Mouse (Mus musculus) midbrain, embryonic 14.5 days (tissue): ENCODE data around the gene Gmpr. TPM values are rescaled to one million over a fixed set of nuclear protein-coding genes. Genes with fewer than 3 reads are reported as not detected.

Source experiments
- ATAC-seq: fragments of 200-750 bp; cut with Nextera tagmentation; 2 replicates; pipeline ENCODE4 v1.8.0; 2017; ENCODE audit warnings: moderate number of reproducible peaks, moderate library complexity; ENCODE audit not compliant: low FRiP score, low TSS enrichment
- DNase-seq: peaks from one replicate; pipeline ENCODE4 v3.0.0-alpha.2; 2015
- H3K27ac ChIP-seq: fragments of 300-500 bp; sonication (generic); replicated peaks from 2 replicates; pipeline ENCODE4 v1.5.1; 2014; ENCODE audit warnings: mild to moderate bottlenecking, low read depth, low read length, moderate library complexity
- H3K27me3 ChIP-seq: fragments of 300-500 bp; sonication (generic); 2 replicates; pipeline ENCODE4 v1.6.1; 2014; ENCODE audit warnings: low read length, control low read depth, mixed read lengths; ENCODE audit not compliant: control insufficient read depth, insufficient read depth
- H3K36me3 ChIP-seq: fragments of 300-500 bp; sonication (generic); 2 replicates; pipeline ENCODE4 v1.6.1; 2014; ENCODE audit warnings: low read length, control low read depth; ENCODE audit not compliant: control insufficient read depth, insufficient read depth
- H3K4me1 ChIP-seq: fragments of 300-500 bp; sonication (generic); 2 replicates; pipeline ENCODE4 v1.6.1; 2014; ENCODE audit warnings: mild to moderate bottlenecking, antibody characterized with exemption, low read length, control low read depth; ENCODE audit not compliant: control insufficient read depth, insufficient read depth
- H3K4me2 ChIP-seq: fragments of 300-500 bp; sonication (generic); 2 replicates; pipeline ENCODE4 v1.6.1; 2014; ENCODE audit warnings: mild to moderate bottlenecking, low read length, moderate library complexity
- H3K4me3 ChIP-seq: fragments of 300-500 bp; sonication (generic); replicated peaks from 2 replicates; pipeline ENCODE4 v1.5.1; 2014; ENCODE audit warnings: low read depth, low read length
- H3K9ac ChIP-seq: fragments of 300-500 bp; sonication (generic); replicated peaks from 2 replicates; pipeline ENCODE4 v1.6.1; 2014; ENCODE audit warnings: mild to moderate bottlenecking, low read length, moderate library complexity
- H3K9me3 ChIP-seq: fragments of 300-500 bp; sonication (generic); 2 replicates; pipeline ENCODE4 v1.6.1; 2016; ENCODE audit warnings: low read length, control low read depth, mixed read lengths; ENCODE audit not compliant: control insufficient read depth
- WGBS: fragments of 180-500 bp; shearing (Covaris S2); extraction: QIAGEN DNeasy Blood & Tissue Kit; methylation state at CpG from one replicate; pipeline ENCODE4 v1.1.7; 2014; 5-methylcytosine and 5-hydroxymethylcytosine counted together
- polyA plus RNA-seq: library from polyadenylated mRNA; unstranded; fragments of >200 nt; fragmentation: Nextera tagmentation; extraction: Ambion mirVana; gene quantifications from 2 replicates; pipeline ENCODE4 v1.2.1, GENCODE M21; 2014

The Gmpr gene
- polyA plus RNA-seq, 1 experiment from 2014 or later = 26.1 TPM

DNA sequence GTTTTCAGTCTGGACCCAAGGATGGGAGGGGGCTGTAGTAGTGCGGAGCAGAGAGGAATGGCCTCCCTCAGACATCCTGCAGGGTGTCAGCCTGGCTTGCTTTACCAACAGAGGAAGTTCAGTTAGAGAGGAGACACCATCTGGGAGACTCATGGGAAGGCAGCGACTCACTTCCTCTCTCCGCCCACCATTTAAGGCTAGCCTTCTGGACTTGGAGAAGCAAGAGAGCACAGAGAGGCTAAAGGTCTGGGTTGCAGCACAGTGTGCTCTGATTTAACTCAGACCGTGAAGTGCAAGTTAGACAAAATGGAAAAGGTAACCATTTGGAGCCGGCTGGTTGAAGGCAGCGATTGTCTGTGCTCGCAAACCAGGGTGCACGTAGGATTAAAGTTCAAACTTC, 5.3 kb downstream of the Gmpr start:
- Histone ChIP-seq H3K9ac (no peak overlapping the region), H3K27ac (no peak overlapping the region), H3K36me3 (no peaks in the 10 kb centered on the region), H3K9me3 (no peaks in the 10 kb centered on the region), H3K4me2 (no peak overlapping the region), H3K27me3 (no peaks in the 10 kb centered on the region; the same call in 1 of the 2 replicates), H3K4me1 (peaks cover 27% of the 10 kb centered on the region), H3K4me3 (no peak overlapping the region)
- WGBS = 90% methylated on average over 8 of the region's 8 CpGs
- DNase-seq (no peak), ATAC-seq (no peak)

DNA sequence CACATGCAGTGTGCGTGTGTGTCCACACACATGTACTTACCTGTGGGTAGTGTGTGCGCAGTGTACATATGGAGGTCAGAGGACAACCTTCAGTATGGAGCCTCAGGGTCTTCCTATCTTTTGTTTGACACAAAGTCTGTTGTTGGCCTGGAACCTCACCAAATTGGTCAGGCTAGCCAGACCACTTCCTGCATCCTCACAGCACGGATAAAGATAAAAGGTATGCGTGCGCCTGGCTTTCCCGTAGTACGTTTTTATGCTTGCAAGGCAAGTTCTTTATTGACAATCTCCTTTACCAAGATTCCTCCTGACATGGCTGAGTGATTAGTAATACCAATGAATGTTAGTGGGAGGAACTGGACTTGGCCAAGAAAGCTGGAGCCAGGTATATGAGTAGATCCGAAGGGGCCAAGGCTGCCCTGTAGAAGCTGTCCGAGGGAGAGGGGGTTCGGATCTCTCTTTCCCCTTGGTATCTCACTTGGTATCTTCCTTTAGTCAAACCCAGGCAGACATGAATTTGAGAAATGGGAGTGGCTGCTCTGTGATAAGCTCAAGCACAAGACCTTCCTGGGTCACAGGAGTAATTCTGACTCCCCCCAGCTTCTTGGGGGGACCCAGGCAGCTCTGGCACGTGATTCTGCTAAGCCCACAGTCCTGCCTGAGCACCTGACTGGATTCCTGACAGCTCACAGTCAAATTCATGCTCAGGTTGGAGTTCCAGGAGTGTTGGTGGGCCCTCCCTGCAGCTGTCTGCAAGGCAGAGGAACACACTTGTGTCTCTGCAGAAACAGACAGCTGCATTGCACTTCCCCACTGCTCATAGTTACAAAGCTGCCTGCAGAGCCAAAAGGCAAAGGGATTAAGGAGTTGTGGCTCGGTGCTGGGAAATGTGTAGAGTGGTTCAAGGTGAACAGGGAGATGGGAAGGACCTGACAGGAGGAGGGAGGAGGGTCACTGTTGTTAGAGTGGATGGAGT, 6.1 kb downstream of the Gmpr start:
- 74% methylated on average over 12 of the region's 12 CpGs for WGBS
- no peak overlapping the region for H3K27ac ChIP-seq
- no peaks in the 10 kb centered on the region for H3K9me3 ChIP-seq
- ATAC-seq (no peak), DNase-seq (no peak)
- H3K27me3 ChIP-seq = no peaks in the 10 kb centered on the region
- no peak overlapping the region for H3K4me2 ChIP-seq
- no peaks in the 10 kb centered on the region for H3K36me3 ChIP-seq
- H3K9ac ChIP-seq = no peak overlapping the region
- H3K4me3 ChIP-seq = no peak overlapping the region
- peaks cover 19% of the 10 kb centered on the region for H3K4me1 ChIP-seq

DNA sequence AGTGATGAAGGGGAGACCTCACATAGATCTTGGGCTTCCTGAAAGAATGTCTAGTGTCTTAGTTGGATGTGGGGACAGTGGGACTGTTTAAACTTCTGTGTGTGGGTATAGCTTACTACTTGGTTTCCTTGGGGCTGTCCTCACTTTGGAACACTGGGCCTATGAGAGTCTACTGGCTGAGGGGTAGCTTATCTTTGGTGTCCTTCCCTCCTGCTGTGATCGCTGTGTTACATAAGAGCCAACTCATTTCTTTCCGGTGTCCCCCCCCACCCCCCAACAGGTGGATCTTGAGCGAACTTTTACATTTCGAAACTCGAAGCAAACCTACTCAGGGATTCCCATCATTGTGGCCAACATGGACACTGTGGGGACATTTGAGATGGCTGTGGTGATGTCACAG, 6.9 kb downstream of the Gmpr start:
- Histone ChIP-seq H3K9ac (no peak overlapping the region), H3K4me3 (no peak overlapping the region), H3K27ac (no peak overlapping the region), H3K9me3 (no peaks in the 10 kb centered on the region), H3K4me1 (peaks cover 13% of the 10 kb centered on the region), H3K36me3 (no peaks in the 10 kb centered on the region), H3K27me3 (no peaks in the 10 kb centered on the region), H3K4me2 (no peak overlapping the region)
- DNase-seq = no peak
- WGBS = 95% methylated on average over 5 of the region's 5 CpGs
- no peak for ATAC-seq

DNA sequence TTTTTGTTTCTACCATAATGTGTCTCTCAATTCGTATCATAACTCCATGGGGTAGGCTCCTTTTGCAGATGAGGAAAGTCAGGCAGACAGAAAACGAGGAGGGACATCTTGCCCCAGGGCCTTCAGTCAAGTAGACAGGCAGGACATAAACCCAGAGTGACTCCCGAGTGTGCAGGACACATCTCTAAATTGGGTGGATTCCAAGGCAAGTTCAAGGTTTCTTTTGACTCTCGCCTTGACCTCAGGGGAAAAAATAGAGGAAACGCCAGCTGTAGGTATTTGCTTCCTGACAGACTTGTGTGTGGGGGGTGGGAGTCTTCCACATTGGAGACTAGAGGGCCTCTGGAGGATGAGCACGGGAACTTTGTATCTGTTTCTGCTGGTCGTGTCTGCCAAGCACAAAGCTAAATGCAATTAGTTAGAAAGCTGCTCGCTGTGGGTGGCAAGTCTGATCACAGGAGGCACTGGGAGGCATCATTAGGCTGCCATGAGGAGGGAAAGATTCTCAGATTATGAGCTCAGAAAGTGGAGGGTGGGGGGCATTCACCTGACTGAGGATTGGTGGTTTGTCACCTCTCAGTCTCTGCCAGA, 7.7 kb downstream of the Gmpr start:
- H3K27me3 ChIP-seq = no peaks in the 10 kb centered on the region
- peaks cover 13% of the 10 kb centered on the region for H3K4me1 ChIP-seq
- no peak overlapping the region for H3K4me3 ChIP-seq
- H3K4me2 ChIP-seq = no peak overlapping the region
- 45% methylated on average over 8 of the region's 8 CpGs for WGBS
- no peaks in the 10 kb centered on the region for H3K36me3 ChIP-seq
- ATAC-seq = no peak
- H3K9ac ChIP-seq = no peak overlapping the region
- no peak overlapping the region for H3K27ac ChIP-seq
- H3K9me3 ChIP-seq = no peaks in the 10 kb centered on the region
- no peak for DNase-seq

DNA sequence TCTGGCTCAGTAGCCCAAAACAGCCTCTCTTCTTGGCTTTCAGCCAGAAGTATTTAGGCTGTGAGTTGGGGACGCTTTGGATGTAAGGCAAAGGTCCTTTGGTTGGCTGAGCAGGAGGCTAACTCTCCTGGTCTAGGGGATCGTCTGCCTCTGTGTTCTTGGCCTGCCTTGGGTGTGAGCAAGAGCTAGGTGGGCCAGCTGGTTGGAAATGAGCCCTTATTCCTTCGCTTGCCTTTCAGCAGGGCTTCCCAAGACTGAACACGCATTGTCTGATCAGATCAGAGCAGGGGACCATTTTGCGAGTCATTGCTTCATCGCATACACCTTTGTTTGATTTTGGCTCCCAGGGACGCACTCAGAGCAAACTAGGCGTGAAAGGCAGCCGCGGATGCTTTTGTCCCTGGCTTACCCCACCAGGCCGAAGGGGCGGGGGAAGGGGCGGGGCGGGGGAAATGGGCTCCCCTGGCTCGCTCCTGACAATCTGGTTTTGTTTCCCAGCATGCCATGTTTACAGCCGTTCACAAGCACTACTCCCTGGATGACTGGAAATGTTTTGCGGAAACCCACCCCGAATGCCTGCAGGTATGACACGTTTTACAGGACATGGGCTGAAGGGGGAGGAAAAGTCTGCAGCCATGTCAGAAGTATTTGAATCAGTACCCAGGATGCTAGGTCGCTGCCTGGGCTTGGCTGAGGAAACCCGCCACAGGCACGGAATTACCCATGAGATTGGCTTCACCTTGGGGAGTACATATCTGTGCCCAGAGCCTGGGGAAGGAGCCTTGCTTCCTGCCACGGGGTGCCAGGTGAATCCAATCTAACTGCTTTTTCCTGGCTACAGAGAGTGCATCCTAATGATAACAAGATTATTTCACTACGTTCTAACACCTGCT, 9.5 kb downstream of the Gmpr start:
- peak overlapping the region; percentile 61 for H3K4me2 ChIP-seq
- ATAC-seq (peak; percentile 85), DNase-seq (peak; percentile 81)
- H3K9me3 ChIP-seq = no peaks in the 10 kb centered on the region
- no peaks in the 10 kb centered on the region for H3K36me3 ChIP-seq
- H3K4me3 ChIP-seq = peak overlapping the region; percentile 30
- H3K9ac ChIP-seq = peak overlapping the region; percentile 47
- no peaks in the 10 kb centered on the region for H3K27me3 ChIP-seq
- 2% methylated on average over 24 of the region's 24 CpGs for WGBS
- peak overlapping the region; percentile 66 for H3K27ac ChIP-seq
- peaks cover 13% of the 10 kb centered on the region for H3K4me1 ChIP-seq

DNA sequence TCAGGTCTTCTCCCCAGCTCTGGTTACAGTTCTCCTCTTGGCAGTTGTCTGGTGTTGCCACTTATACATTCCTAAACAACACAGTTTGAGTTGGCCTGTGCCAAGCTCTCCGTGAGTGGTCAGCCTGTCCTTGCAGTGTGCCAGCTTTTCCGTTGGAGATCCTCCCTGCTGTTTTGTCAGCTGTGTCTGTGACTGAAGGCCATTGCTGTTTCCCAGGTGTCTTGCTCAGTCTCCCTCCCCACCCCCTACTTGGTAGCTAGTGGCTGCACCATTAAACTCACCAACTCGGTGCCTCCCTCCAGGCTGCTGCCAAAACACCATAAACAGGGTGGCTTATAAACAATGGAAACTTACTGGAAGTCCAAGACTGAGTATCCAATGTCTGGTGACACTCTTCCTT, 17.1 kb downstream of the Gmpr start:
- Histone ChIP-seq H3K27me3 (no peaks in the 10 kb centered on the region), H3K4me2 (no peak overlapping the region), H3K4me1 (no peaks in the 10 kb centered on the region), H3K4me3 (no peak overlapping the region), H3K9ac (no peak overlapping the region), H3K9me3 (no peaks in the 10 kb centered on the region), H3K27ac (no peak overlapping the region), H3K36me3 (no peaks in the 10 kb centered on the region)
- 73% methylated on average over 3 of the region's 3 CpGs for WGBS
- DNase-seq = no peak
- ATAC-seq = no peak

DNA sequence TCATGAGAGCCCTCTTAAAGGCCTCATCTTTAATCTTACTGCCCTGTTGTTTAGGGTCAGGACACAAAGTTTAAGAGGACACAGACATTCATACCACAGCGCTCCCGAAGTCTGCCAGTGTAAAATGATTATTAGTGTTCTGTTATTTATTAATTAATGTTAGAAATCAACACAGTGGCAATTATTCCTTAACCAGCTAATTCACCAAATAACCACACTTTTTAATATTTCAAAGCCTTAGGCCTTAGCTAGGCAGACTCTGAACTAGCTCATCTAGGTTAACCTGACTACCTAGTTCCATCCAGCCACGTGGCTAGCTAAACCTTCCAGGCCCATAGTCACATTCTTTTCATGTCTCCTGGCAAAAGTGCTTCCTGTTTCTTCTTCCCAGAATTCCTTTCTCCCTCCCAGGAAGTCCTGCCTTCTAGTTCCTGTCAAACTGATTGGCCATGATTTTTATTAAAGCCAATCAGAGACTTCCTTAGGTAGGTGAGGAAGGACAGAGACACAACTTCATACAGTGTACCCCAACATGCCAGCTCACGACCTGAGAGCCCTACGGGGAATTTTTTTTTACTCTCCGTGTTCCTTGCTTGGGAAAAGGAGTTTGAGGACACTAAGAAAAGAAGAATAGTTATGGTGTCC, 17.7 kb downstream of the Gmpr start:
- no peaks in the 10 kb centered on the region for H3K9me3 ChIP-seq
- WGBS = 94% methylated on average over 6 of the region's 6 CpGs
- no peak for ATAC-seq
- no peaks in the 10 kb centered on the region for H3K36me3 ChIP-seq
- no peak overlapping the region for H3K4me3 ChIP-seq
- H3K27me3 ChIP-seq = no peaks in the 10 kb centered on the region
- no peaks in the 10 kb centered on the region for H3K4me1 ChIP-seq
- H3K9ac ChIP-seq = no peak overlapping the region
- H3K27ac ChIP-seq = no peak overlapping the region
- H3K4me2 ChIP-seq = no peak overlapping the region
- no peak for DNase-seq

DNA sequence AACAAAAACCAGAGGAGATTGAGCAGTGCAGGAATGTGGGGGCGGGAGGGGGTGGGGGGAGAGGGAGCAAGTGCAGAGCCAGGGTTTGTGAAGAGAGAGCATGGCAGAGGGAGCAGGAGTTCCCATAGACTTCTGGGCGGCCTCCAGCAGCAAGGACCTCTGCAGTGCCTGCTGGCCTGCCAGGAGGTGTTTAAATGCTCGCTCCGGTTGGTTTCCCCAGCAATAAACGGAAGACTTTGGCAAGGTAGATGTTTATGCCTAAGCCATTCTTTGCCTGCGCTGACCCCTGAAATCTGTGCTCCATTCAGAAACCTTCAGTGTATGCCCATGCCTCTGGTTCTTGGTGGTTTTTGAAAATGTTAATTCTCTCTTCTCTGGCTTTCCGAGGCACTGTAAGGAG, 19.0 kb downstream of the Gmpr start:
- H3K9ac ChIP-seq = no peak overlapping the region
- no peak overlapping the region for H3K27ac ChIP-seq
- H3K27me3 ChIP-seq = no peaks in the 10 kb centered on the region
- H3K4me1 ChIP-seq = peaks cover 5% of the 10 kb centered on the region; the same call in 1 of the 2 replicates
- no peaks in the 10 kb centered on the region for H3K36me3 ChIP-seq
- WGBS = 21% methylated on average over 7 of the region's 7 CpGs
- H3K4me2 ChIP-seq = no peak overlapping the region
- no peak for ATAC-seq
- peak; percentile 44 for DNase-seq
- no peak overlapping the region for H3K4me3 ChIP-seq
- no peaks in the 10 kb centered on the region for H3K9me3 ChIP-seq
